Mouse (Mus musculus) G1E (cell line): ENCODE results near the gene Tnfsf12. TPM values are rescaled to one million over a fixed set of nuclear protein-coding genes. Genes with fewer than 3 reads are reported as not detected.
A peak's percentile ranks its signal among the peaks of the same experiment; 100 is the strongest.

Experiments used
- ATAC-seq: 2 replicates; pipeline ENCODE4 v1.8.0; 2016; ENCODE audit warnings: mild to moderate bottlenecking; ENCODE audit not compliant: insufficient number of reproducible peaks, poor library complexity, low FRiP score, severe bottlenecking; ENCODE audit errors: extremely low read depth
- DNase-seq: peaks from one replicate; pipeline ENCODE4 v3.0.0; 2012; ENCODE audit warnings: low spot score
- H3K27me3 ChIP-seq: 2 replicates; pipeline ENCODE4 v1.6.1; 2012; ENCODE audit warnings: mild to moderate bottlenecking, low read length, inconsistent platforms; ENCODE audit not compliant: insufficient read depth
- H3K36me3 ChIP-seq: replicated peaks from 2 replicates; pipeline ENCODE3; 2012; ENCODE audit warnings: mild to moderate bottlenecking, inconsistent platforms
- H3K4me1 ChIP-seq: 2 replicates; pipeline ENCODE4 v1.6.1; 2012; ENCODE audit warnings: low read depth, low read length, inconsistent platforms, mixed read lengths; ENCODE audit not compliant: insufficient read depth
- H3K4me3 ChIP-seq: 2 replicates; pipeline ENCODE4 v1.5.1; 2012; ENCODE audit warnings: low read depth, mild to moderate bottlenecking, inconsistent platforms, low read length, moderate library complexity, mixed read lengths
- H3K9me3 ChIP-seq: replicated peaks from 2 replicates; pipeline ENCODE4 v1.6.1; 2012; ENCODE audit warnings: inconsistent platforms
- CTCF ChIP-seq: IDR thresholded peaks from 2 replicates; pipeline ENCODE4 v1.5.1; 2012; ENCODE audit warnings: low read depth, low read length, inconsistent platforms, mixed read lengths
- GATA1 ChIP-seq: IDR thresholded peaks from 2 replicates; pipeline ENCODE4 v1.6.1; 2012; ENCODE audit warnings: borderline replicate concordance, low read length, inconsistent platforms, mixed read lengths
- GATA2 ChIP-seq: IDR thresholded peaks from 2 replicates; pipeline ENCODE4 v1.6.1; 2012; ENCODE audit warnings: low read depth, low read length, inconsistent platforms, borderline replicate concordance
- POLR2AphosphoS5 ChIP-seq: IDR thresholded peaks from 2 replicates; pipeline ENCODE4 v1.6.1; 2012; ENCODE audit warnings: low read depth, low read length, inconsistent platforms; ENCODE audit not compliant: insufficient replicate concordance
- TAL1 ChIP-seq: conservative IDR thresholded peaks from 2 replicates; pipeline ENCODE4 v1.6.1; 2012; ENCODE audit warnings: low read depth, low read length, inconsistent platforms, mixed read lengths
- polyA plus RNA-seq: library from polyadenylated mRNA; stranded (reverse); fragments of >175 nt; gene quantifications from 2 replicates; pipeline ENCODE4 v1.2.3, GENCODE M21; 2012
- total RNA-seq, 2 experiments: library from RNA; stranded (forward) in 1 of 2; stranded (reverse) in 1 of 2; fragments of 200-1000 nt in 1 of 2; fragments of >200 nt in 1 of 2; fragmentation: Nextera tagmentation in 1 of 2; gene quantifications; 2 replicates each; pipeline ENCODE4 v1.2.3; 2014 to 2017

Tnfsf12 gene
- total and polyA plus RNA-seq, 3 experiments: not detected

- ATAC-seq: no peak
Observed at GRCm38 (mm10) chr11:69671726-69672124, 23.9 kb downstream of the Tnfsf12 start.

DNA sequence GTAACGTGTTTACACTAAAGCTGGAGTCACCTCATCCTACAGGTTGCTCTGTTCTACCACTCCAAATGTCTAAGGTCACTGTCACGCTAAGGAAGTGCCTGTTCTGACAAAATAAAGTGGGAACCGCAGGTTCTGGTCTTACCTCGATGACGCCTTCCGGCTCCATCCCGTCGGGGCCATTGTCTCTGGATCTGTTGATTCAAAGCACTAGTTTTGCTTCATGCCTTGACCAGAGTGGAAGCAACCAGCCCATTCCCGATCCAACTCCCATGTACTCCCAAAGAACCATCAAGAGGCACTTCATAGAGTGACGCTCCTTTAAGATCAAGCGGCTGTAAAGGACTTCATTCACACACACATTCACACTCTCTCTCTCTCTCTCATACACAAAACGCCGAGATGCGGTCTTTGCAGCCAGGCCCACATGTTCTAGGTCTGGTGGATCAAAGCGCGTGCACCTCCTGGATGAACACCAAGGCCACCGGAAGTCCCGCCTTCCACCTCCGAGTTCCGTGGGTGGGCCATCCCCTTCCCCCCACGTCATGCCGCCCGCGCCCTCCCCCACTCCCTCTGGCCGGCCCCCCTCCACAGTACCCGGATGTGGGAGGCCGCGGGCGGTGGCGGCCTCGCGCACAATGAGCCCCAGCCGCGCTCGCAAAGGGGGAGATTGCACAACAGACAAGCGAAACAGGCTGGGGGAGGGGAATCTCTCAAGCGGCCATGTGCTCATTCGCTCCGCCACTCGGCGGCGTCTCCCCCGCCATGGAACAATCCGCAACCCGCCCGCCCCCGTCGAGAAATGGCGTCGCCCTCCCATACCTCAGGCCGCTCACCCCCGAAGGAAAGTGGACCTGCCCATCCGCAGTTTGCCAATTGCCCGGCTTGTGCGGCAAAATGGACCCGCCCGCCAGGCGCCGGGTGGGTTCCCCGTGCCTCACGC lies 24.6 kb downstream of the Tnfsf12 start:
- TF ChIP-seq GATA2 (no peak), POLR2AphosphoS5 (peak; percentile 83)
- H3K27me3 ChIP-seq: no peaks in the 10 kb centered on the region

More at GRCm38 (mm10) chr11:69671726-69672124, 23.9 kb downstream of the Tnfsf12 start:
- no peak for DNase-seq
- Histone ChIP-seq H3K27me3 (no peaks in the 10 kb centered on the region), H3K4me1 (peaks cover 60% of the 10 kb centered on the region), H3K4me3 (peak overlapping the region; percentile 100), H3K36me3 (peaks cover 88% of the 10 kb centered on the region), H3K9me3 (no peaks in the 10 kb centered on the region)
- TF ChIP-seq GATA1: no peak
- no peak for TF ChIP-seq CTCF
- TF ChIP-seq POLR2AphosphoS5: no peak
- no peak for TF ChIP-seq TAL1
- TF ChIP-seq GATA2: no peak

GRCm38 (mm10) chr11:69666665-69667005 lies 29.0 kb downstream of the Tnfsf12 start:
- no peaks in the 10 kb centered on the region for H3K27me3 ChIP-seq
- peaks cover 82% of the 10 kb centered on the region for H3K36me3 ChIP-seq
- TF ChIP-seq GATA1: no peak
- TF ChIP-seq CTCF: no peak
- no peak for TF ChIP-seq GATA2
- no peak for TF ChIP-seq TAL1
- no peak for TF ChIP-seq POLR2AphosphoS5
- ATAC-seq (no peak), DNase-seq (no peak)
- H3K4me1 ChIP-seq: peaks cover 69% of the 10 kb centered on the region
- H3K9me3 ChIP-seq: no peaks in the 10 kb centered on the region
- no peak overlapping the region for H3K4me3 ChIP-seq

More for the DNA sequence above, 24.6 kb downstream of the Tnfsf12 start:
- ATAC-seq (peak; percentile 22; the same call in 1 of the 2 replicates), DNase-seq (peak; percentile 95)
- Histone ChIP-seq H3K9me3 (no peaks in the 10 kb centered on the region), H3K4me1 (peaks cover 61% of the 10 kb centered on the region), H3K4me3 (peak overlapping the region; percentile 100), H3K36me3 (peaks cover 88% of the 10 kb centered on the region)

GRCm38 (mm10) chr11:69665961-69666664 lies 29.5 kb downstream of the Tnfsf12 start, which contains the start of gene Cd68:
Gene Cd68, minus strand, starts transcription at chr11:69666153.
- H3K4me1 ChIP-seq: peaks cover 74% of the 10 kb centered on the region
- ATAC-seq: 0 out of 2 replicates have a peak, but pooled peaks have one; percentile 2
- TF ChIP-seq GATA1 (no peak), POLR2AphosphoS5 (peak; percentile 87; the same call in 1 of the 2 replicates), GATA2 (no peak)
- H3K4me3 ChIP-seq: no peak within 1 kb of the TSS
- DNase-seq: peak; percentile 30
- no peaks in the 10 kb centered on the region for H3K9me3 ChIP-seq
- peaks cover 77% of the 10 kb centered on the region for H3K36me3 ChIP-seq
- no peaks in the 10 kb centered on the region for H3K27me3 ChIP-seq

DNA sequence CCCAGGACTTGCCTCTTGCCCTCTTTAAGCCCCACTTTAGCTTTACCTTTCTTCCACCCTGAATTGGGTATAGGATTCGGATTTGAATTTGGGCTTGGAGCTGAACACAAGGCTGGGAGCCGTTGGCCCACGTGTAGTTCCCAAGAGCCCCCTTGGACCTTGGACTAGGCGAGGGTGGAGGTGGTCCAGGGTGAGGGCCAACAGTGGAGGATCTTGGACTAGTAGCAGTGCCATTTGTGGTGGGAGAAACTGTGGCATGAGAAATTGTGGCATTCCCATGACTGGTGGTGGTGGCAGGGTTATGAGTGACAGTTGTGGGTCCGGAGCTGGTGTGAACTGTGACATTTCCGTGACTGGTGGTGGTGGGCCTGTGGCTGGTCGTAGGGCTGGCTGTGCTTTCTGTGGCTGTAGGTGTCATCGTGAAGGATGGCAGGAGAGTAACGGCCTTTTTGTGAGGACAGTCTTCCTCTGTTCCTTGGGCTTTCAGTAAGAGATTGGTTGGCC lies 30.1 kb downstream of the Tnfsf12 start:
- H3K36me3 ChIP-seq: peaks cover 73% of the 10 kb centered on the region
- ATAC-seq (no peak), DNase-seq (no peak)
- TF ChIP-seq GATA1 (no peak), POLR2AphosphoS5 (peak; percentile 94), GATA2 (no peak)
- no peaks in the 10 kb centered on the region for H3K9me3 ChIP-seq
- peaks cover 76% of the 10 kb centered on the region for H3K4me1 ChIP-seq
- no peak overlapping the region for H3K4me3 ChIP-seq
- no peaks in the 10 kb centered on the region for H3K27me3 ChIP-seq

DNA sequence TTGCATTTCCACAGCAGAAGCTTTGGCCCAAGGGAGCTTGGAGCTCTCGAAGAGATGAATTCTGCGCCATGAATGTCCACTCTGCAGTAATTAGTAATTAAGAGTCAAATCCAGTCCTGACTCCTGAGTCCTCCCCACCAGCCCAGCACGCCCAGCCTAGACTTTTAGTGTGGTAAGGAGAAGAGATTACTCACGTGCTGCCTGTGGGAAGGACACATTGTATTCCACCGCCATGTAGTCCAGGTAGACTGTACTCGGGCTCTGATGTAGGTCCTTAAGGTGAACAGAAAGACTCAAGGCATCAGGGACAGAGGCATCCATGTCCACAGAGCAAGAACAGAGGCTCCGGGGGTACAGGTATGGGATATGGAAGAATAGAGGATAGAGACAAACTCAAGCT lies 30.8 kb downstream of the Tnfsf12 start:
- Histone ChIP-seq H3K9me3 (no peaks in the 10 kb centered on the region), H3K27me3 (no peaks in the 10 kb centered on the region), H3K4me3 (no peak overlapping the region), H3K36me3 (peaks cover 71% of the 10 kb centered on the region), H3K4me1 (peaks cover 73% of the 10 kb centered on the region)
- no peak for ATAC-seq
- TF ChIP-seq TAL1 (no peak), POLR2AphosphoS5 (no peak), GATA2 (no peak), GATA1 (no peak), CTCF (no peak)
- DNase-seq: no peak
